Mouse (Mus musculus) brain, embryonic 14.5 days (tissue): ENCODE results near the gene Fam117a.

ENCODE experiments used
- CTCF ChIP-seq: fragments of 200-500 bp; IDR thresholded peaks from 2 replicates; pipeline ENCODE4 v1.5.1; 2012; ENCODE audit warnings: inconsistent platforms, mild to moderate bottlenecking, moderate library complexity, borderline replicate concordance; ENCODE audit not compliant: insufficient read depth, insufficient read length; ENCODE audit errors: extremely low read depth
- POLR2A ChIP-seq: fragments of 200-500 bp; IDR thresholded peaks from 2 replicates; pipeline ENCODE4 v1.6.1; 2012; ENCODE audit warnings: mild to moderate bottlenecking, inconsistent platforms, borderline replicate concordance; ENCODE audit not compliant: poor library complexity, insufficient read depth, insufficient read length, severe bottlenecking; ENCODE audit errors: extremely low read depth

DNA sequence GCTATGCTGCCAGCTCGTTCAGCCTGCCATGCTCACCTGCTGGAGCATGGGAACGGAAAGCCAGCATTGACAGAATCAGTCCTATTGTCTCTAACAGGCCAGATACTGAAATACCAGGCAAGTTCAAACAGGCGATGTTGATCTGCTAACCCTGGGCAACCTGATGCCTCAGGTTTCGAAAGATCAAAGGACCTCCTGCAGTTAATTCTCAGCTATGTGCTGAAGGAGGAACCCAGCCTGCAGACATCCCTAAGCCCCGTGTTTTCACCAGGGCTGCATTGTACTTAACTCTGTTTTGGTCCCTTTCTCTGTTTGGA, 56.6 kb downstream of the Fam117a start:
- no peak for TF ChIP-seq CTCF
- no peak for TF ChIP-seq POLR2A
